Mouse (Mus musculus): ENCODE results near the gene Cd6. TPM values are rescaled to one million over a fixed set of nuclear protein-coding genes. Genes with fewer than 3 reads are reported as not detected.
A peak's percentile ranks its signal among the peaks of the same experiment; 100 is the strongest.

The Cd6 gene
- polyA plus RNA-seq, 1 experiment from 2014 or later: 0.08 TPM

DNA sequence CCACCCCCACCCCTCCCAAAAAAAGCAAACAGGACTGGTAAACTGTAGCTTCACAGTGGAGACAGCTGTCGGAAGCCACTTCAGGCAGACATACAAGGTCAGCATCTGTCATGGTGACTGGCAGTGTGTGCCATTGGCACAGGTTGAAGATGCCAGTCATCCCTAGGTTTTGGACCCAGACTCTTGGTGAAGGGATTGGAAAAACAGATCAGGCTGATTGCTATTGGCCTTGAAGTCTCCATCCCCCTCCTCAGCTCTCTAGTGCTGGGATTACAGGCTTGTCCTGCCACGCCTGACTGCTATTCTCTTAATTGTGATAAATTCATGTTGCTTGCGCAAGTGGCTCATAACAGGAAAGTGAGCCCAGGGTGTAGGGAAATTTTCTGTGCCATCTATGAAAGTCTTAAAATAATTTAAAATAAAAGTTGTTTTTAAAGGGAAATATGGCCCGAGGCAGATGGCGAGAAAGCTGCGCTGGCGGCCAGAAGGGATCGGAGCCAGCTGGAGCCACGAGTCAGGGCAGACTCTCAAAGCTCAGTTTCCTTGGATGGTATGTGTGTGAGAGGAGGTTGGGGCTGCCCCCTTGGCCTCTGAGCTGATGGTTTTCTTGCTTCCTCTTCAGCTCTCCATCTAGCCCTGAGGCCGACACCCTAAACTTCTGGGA, 44.9 kb downstream of the Cd6 start:
- in situ Hi-C loops (cut with MboI; ENCODE audit: low pct_unique_long_range_greater_than_20kb): no loop called here
- CTCF ChIA-PET: interaction anchor here (1.3 to 1.6 kb wide), 2 partner anchors 12 to 46 kb away, joined by 4 to 5 read pairs; no protein-coding TSS in a partner anchor
- no peaks in the 10 kb centered on the region for H3K27me3 ChIP-seq
- POLR2A ChIA-PET: interaction anchor here (0.6 to 0.7 kb wide), 2 partner anchors 64 to 93 kb away, joined by 4 read pairs; no protein-coding TSS in a partner anchor
- no peak for ATAC-seq
- no peak for DNase-seq (ENCODE audit: low read depth, low spot score)
- TF ChIP-seq CTCF (IDR thresholded peaks at IDR 0.05): no peak

DNA sequence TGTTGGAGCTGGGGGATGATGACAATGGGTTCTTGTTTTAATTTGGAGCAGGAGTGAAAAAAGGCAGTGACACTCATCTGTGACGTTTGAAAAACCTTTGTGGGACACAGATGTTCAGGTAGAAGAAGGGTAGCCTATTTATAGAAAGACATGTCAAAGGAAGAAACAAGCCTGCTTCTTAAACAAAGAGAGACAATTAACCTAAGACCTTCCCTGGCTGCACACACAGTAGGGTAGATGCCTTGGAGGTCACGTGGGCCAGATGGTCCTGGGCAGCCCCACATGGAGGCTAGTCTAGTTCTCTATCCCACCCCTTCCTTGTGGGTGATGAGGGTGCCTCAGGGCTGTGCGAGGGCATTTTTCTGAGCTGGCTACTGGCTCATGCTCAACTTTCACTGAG, 45.8 kb downstream of the Cd6 start:
- no peak for DNase-seq (ENCODE audit: low read depth, low spot score)
- no peak for TF ChIP-seq CTCF (IDR thresholded peaks at IDR 0.05)
- ATAC-seq: no peak
- CTCF ChIA-PET: interaction anchor here (1.6 kb wide), 1 partner anchor 47 kb away, joined by 4 read pairs; no protein-coding TSS in a partner anchor
- POLR2A ChIA-PET: interaction anchor here (0.6 kb wide), 1 partner anchor 94 kb away, joined by 4 read pairs; no protein-coding TSS in a partner anchor
- H3K27me3 ChIP-seq: no peaks in the 10 kb centered on the region
- in situ Hi-C loops (cut with MboI; ENCODE audit: low pct_unique_long_range_greater_than_20kb): no loop called here

DNA sequence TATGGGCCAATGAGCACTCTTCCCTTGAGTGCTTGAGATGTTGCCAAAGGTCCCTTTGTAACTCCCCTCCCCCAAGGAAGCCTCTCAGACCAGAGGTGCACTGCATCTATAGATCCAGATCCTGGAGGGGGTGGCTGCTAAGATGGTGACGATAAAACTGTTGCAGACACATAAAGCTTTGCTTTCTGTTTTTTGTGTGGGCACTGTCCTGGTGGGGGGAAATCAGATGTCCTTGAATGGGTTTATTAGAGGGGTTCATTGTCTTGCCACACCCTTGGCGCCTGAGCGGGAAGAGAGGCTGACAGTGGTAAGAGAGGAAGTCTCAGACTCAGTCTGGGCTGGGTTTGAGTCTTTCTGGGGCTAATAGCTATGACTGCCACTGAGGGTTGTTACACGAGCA, 46.7 kb downstream of the Cd6 start:
- H3K27me3 ChIP-seq: no peaks in the 10 kb centered on the region
- no peak for TF ChIP-seq CTCF (IDR thresholded peaks at IDR 0.05)
- ChIA-PET POLR2A (no interaction called here), CTCF (interaction anchor here (1.6 kb wide), 1 partner anchor 13 kb away, joined by 9 read pairs; no protein-coding TSS in a partner anchor)
- in situ Hi-C loops (cut with MboI; ENCODE audit: low pct_unique_long_range_greater_than_20kb): no loop called here
- ATAC-seq: no peak
- no peak for DNase-seq (ENCODE audit: low read depth, low spot score)

DNA sequence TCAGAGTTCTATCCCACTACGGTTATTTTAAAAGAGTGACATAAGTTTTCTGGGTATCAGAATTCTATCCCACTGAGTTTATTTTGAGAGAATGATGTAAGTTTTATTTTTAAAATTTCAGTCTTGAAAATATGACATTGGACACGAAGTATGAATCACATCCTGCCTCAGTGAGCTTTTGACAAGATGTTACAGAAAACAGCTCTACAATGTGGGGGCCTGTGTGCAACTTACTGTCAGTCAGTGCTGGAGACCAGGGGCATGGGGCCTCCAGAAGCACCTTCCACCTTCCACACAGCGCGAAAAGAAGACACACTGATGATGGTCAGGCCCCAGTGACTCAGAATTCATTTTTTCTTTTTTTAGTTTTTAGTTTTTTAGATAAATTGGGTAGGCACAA, 48.2 kb downstream of the Cd6 start:
- ChIA-PET CTCF (interaction anchor here (0.8 to 1.6 kb wide), 3 partner anchors 8 to 15 kb away, joined by 3 to 9 read pairs (median 3); no protein-coding TSS in a partner anchor), POLR2A (no interaction called here)
- TF ChIP-seq CTCF (IDR thresholded peaks at IDR 0.05): no peak
- in situ Hi-C loops (cut with MboI; ENCODE audit: low pct_unique_long_range_greater_than_20kb): no loop called here
- peaks cover under 1% of the 10 kb centered on the region for H3K27me3 ChIP-seq
- DNase-seq (ENCODE audit: low read depth, low spot score) (no peak), ATAC-seq (no peak)

GRCm38 (mm10) chr19:10776906-10777305, 53.0 kb downstream of the Cd6 start:
- ATAC-seq (no peak), DNase-seq (ENCODE audit: low read depth, low spot score) (no peak)
- no peak for TF ChIP-seq CTCF (IDR thresholded peaks at IDR 0.05)
- POLR2A ChIA-PET: interaction anchor here (0.6 kb wide), 1 partner anchor 111 kb away, joined by 4 read pairs; no protein-coding TSS in a partner anchor
- in situ Hi-C loops (cut with MboI; ENCODE audit: low pct_unique_long_range_greater_than_20kb): no loop called here
- peaks cover 6% of the 10 kb centered on the region for H3K27me3 ChIP-seq
- CTCF ChIA-PET: no interaction called here

DNA sequence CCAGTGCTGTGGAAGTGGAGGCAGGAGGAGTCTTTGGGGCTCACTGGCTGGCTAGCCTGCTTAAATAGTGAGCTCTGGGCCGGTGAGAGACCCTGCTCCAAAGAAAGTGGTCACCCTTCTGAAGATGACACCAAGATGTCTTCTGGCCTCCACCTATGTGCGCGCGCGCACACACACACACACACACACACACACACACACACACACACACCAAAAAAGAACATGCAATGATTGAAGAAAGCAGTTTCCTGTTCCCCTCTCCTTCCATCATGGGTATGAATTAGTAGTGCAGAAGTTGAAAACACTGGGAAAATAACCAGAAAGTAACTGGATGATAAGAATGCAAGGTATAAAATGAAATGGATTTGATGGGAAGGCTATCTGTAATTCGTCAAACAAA, 55.7 kb downstream of the Cd6 start:
- in situ Hi-C loops (cut with MboI; ENCODE audit: low pct_unique_long_range_greater_than_20kb): no loop called here
- CTCF ChIA-PET: interaction anchor here (1.1 to 1.2 kb wide), 3 partner anchors 8 to 51 kb away, joined by 3 read pairs; no protein-coding TSS in a partner anchor
- TF ChIP-seq CTCF (IDR thresholded peaks at IDR 0.05): no peak
- DNase-seq (ENCODE audit: low read depth, low spot score) (no peak), ATAC-seq (no peak)
- H3K27me3 ChIP-seq: peaks cover 6% of the 10 kb centered on the region
- POLR2A ChIA-PET: no interaction called here

GRCm38 (mm10) chr19:10773384-10773783, 56.5 kb downstream of the Cd6 start:
- in situ Hi-C loops (cut with MboI; ENCODE audit: low pct_unique_long_range_greater_than_20kb): no loop called here
- POLR2A ChIA-PET: no interaction called here
- TF ChIP-seq CTCF (IDR thresholded peaks at IDR 0.05): no peak
- H3K27me3 ChIP-seq: peaks cover 6% of the 10 kb centered on the region
- ATAC-seq (no peak), DNase-seq (ENCODE audit: low read depth, low spot score) (no peak)
- CTCF ChIA-PET: interaction anchor here (1.1 to 1.2 kb wide), 2 partner anchors 9 to 39 kb away, joined by 3 read pairs; no protein-coding TSS in a partner anchor

GRCm38 (mm10) chr19:10772866-10773265, 57.0 kb downstream of the Cd6 start:
- CTCF ChIA-PET: interaction anchor here (1.2 kb wide), 1 partner anchor 9 kb away, joined by 3 read pairs; no protein-coding TSS in a partner anchor
- ATAC-seq (no peak), DNase-seq (ENCODE audit: low read depth, low spot score) (no peak)
- POLR2A ChIA-PET: no interaction called here
- TF ChIP-seq CTCF (IDR thresholded peaks at IDR 0.05): no peak
- in situ Hi-C loops (cut with MboI; ENCODE audit: low pct_unique_long_range_greater_than_20kb): no loop called here
- H3K27me3 ChIP-seq: peaks cover 6% of the 10 kb centered on the region

GRCm38 (mm10) chr19:10771995-10772394, 57.9 kb downstream of the Cd6 start:
- TF ChIP-seq CTCF (IDR thresholded peaks at IDR 0.05): no peak
- POLR2A ChIA-PET: no interaction called here
- in situ Hi-C loops (cut with MboI; ENCODE audit: low pct_unique_long_range_greater_than_20kb): no loop called here
- DNase-seq (ENCODE audit: low read depth, low spot score) (no peak), ATAC-seq (no peak)
- CTCF ChIA-PET: interaction anchor here (1.3 kb wide), 1 partner anchor 10 kb away, joined by 3 read pairs; no protein-coding TSS in a partner anchor
- H3K27me3 ChIP-seq: peaks cover 6% of the 10 kb centered on the region

DNA sequence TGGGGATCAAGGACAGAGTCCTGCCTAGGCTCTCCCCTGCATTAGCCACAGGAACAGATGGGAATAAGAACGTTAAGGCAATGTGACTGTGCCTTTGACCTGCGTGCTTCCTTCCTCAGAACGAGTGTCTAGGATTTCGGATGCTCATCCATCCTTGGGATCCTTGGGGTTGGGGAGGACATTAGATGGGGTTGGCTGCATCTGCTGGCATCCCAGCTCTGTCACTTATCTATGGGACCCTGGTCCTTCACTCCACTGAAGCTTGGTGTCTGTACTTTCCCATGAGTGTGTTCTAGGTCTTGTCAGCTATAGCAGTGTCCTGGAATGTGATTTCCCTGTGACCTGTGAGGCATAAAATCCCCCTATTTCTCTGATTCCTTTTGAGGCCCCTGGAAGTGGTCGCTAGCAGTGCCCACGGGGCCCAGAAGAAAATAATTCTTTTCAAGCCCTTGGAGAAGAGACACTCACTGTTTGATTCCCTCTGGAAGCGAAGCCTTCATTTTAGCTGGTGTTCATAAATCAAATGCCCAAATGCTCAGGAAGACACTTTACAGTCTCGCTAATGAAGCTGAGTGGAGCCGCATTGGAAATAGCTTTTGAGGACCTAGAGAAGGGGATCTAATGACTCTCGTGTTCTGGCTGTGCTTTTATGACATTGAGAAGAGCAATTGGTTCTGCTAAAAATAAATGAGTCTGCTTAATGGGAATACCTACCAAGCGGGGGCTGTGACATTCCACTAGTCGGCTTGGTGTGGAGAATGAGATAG, 60.2 kb downstream of the Cd6 start:
- CTCF ChIA-PET: interaction anchor here (0.9 to 1.9 kb wide), 6 partner anchors 9 to 98 kb away, joined by 3 to 5 read pairs (median 3); no protein-coding TSS in a partner anchor
- in situ Hi-C loops (cut with MboI; ENCODE audit: low pct_unique_long_range_greater_than_20kb): no loop called here
- POLR2A ChIA-PET: interaction anchor here (1.1 kb wide), 1 partner anchor 21 kb away, joined by 3 read pairs; no protein-coding TSS in a partner anchor
- no peaks in the 10 kb centered on the region for H3K27me3 ChIP-seq
- DNase-seq (ENCODE audit: low read depth, low spot score): no peak
- no peak for TF ChIP-seq CTCF (IDR thresholded peaks at IDR 0.05)
- peak; percentile 84 for ATAC-seq
